Mouse (Mus musculus) hindbrain, embryonic 13.5 days (tissue): ENCODE measurements around the gene Ppp1r9a. TPM values are rescaled to one million over a fixed set of nuclear protein-coding genes. Genes with fewer than 3 reads are reported as not detected.

ENCODE experiments used
- ATAC-seq: fragments of 200-750 bp; cut with Nextera tagmentation; 2 replicates; pipeline ENCODE4 v1.8.0; 2017; ENCODE audit warnings: moderate TSS enrichment; ENCODE audit not compliant: low FRiP score
- H3K27ac ChIP-seq: fragments of 300-500 bp; sonication (generic); 2 replicates; pipeline ENCODE4 v1.5.1; 2015; ENCODE audit warnings: inconsistent platforms, mild to moderate bottlenecking, moderate library complexity
- H3K27me3 ChIP-seq: fragments of 300-500 bp; sonication (generic); 2 replicates; pipeline ENCODE4 v1.6.1; 2015; ENCODE audit warnings: mild to moderate bottlenecking, inconsistent platforms
- H3K36me3 ChIP-seq: fragments of 300-500 bp; sonication (generic); 2 replicates; pipeline ENCODE4 v1.6.1; 2015; ENCODE audit warnings: mild to moderate bottlenecking, inconsistent platforms
- H3K4me1 ChIP-seq: fragments of 300-500 bp; sonication (generic); replicated peaks from 2 replicates; pipeline ENCODE4 v1.6.1; 2015; ENCODE audit warnings: inconsistent platforms
- H3K4me2 ChIP-seq: fragments of 300-500 bp; sonication (generic); 2 replicates; pipeline ENCODE4 v1.6.1; 2015; ENCODE audit warnings: inconsistent platforms, mild to moderate bottlenecking, moderate library complexity
- H3K4me3 ChIP-seq: fragments of 300-500 bp; sonication (generic); 2 replicates; pipeline ENCODE4 v1.5.1; 2015; ENCODE audit warnings: mild to moderate bottlenecking, inconsistent platforms
- H3K9ac ChIP-seq: fragments of 300-500 bp; sonication (generic); 2 replicates; pipeline ENCODE4 v1.6.1; 2015; ENCODE audit warnings: mild to moderate bottlenecking, inconsistent platforms
- H3K9me3 ChIP-seq: fragments of 300-500 bp; sonication (generic); 2 replicates; pipeline ENCODE4 v1.6.1; 2016; ENCODE audit warnings: inconsistent platforms
- WGBS: fragments of 180-500 bp; shearing (Covaris S2); methylation state at CpG from one replicate; pipeline ENCODE4 v1.1.7; 2015; 5-methylcytosine and 5-hydroxymethylcytosine counted together
- polyA plus RNA-seq: library from polyadenylated mRNA; unstranded; fragments of >200 nt; fragmentation: Nextera tagmentation; extraction: Ambion mirVana; gene quantifications from 2 replicates; pipeline ENCODE4 v1.2.1, GENCODE M21; 2015

Ppp1r9a gene
- polyA plus RNA-seq, 1 experiment from 2014 or later = 42.0 TPM

DNA sequence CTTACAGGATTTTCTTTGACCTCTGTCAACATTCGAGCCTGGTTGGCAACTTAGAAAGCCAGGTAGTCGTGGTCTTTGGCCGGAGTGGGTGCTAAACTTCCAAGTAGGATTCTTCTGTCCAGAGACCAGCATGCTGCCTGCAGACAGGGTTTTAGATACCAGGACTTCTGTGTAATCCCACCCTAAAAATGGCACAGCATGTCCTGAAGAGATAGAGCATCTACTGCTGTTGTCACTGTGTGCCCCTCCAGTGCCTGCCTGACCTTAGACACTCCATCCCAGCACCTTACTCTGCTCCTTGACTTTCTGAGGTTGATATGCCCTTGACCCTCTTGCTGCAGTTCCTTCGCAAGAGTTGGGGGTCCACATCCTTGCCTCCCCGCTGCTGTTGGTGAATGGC, 127.2 kb downstream of the Ppp1r9a start:
- Histone ChIP-seq H3K9me3 (no peaks in the 10 kb centered on the region), H3K9ac (no peak overlapping the region), H3K4me3 (no peak overlapping the region), H3K27me3 (no peaks in the 10 kb centered on the region), H3K4me1 (peaks cover 22% of the 10 kb centered on the region), H3K27ac (no peak overlapping the region), H3K4me2 (no peak overlapping the region), H3K36me3 (no peaks in the 10 kb centered on the region)
- 92% methylated on average over 5 of the region's 5 CpGs for WGBS
- ATAC-seq = no peak

DNA sequence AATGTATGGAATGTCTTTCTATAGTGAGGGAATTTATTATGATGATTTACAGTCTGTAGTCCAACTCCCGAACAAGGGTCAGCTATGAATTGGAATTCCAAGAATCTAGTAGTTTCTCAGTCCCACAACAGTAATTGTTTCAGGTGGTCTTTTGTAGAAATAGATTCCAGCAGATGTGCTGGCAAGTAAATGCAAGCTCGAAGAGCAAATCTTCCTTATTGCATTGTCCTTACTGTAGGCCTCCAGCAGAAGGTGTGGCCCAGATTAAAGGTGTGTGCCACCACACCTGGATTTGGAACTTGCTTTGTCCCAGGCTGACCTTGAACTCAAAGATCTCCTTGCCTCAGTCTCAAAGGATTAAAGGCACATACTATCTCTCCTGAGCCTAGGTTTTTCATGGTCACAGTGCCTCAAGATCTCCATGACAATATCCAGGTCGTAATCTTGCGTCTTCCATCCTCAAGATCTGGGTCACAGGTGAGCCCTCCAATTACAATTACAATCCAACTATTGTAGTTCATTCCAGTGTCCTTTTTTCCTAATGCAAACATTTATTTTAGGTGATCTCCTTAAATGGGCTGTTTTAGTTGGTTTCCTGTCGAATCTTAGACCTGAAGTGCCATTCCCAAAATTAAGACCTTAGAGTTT, 130.4 kb downstream of the Ppp1r9a start:
- no peak overlapping the region for H3K27ac ChIP-seq
- no peak overlapping the region for H3K9ac ChIP-seq
- WGBS = 93% methylated on average over 5 of the region's 5 CpGs
- no peak overlapping the region for H3K4me3 ChIP-seq
- no peaks in the 10 kb centered on the region for H3K36me3 ChIP-seq
- H3K4me2 ChIP-seq = no peak overlapping the region
- H3K27me3 ChIP-seq = no peaks in the 10 kb centered on the region
- H3K9me3 ChIP-seq = no peaks in the 10 kb centered on the region
- peaks cover 11% of the 10 kb centered on the region; the same call in 1 of the 2 replicates for H3K4me1 ChIP-seq
- no peak for ATAC-seq

DNA sequence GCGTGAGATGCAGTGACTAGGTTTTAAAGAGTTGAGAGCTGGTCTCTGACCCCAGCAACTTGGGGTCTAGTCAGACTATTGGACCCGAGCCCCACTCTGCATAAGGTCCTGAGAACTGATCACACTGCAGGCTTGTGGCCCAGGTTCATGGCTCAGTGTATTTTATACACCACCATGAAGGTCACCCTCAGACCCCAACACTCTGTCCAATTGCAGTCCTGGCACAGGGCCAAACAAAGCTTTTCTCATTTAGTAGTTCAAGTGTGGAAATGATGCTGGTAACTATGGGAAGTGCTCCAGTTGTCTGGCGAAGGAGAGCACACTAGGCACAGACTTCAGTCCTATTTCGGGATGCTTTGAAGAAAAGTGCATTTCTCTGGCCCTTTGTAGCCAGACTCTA, 134.5 kb downstream of the Ppp1r9a start:
- H3K4me3 ChIP-seq = no peak overlapping the region
- WGBS = 80% methylated on average over 4 of the region's 4 CpGs

DNA sequence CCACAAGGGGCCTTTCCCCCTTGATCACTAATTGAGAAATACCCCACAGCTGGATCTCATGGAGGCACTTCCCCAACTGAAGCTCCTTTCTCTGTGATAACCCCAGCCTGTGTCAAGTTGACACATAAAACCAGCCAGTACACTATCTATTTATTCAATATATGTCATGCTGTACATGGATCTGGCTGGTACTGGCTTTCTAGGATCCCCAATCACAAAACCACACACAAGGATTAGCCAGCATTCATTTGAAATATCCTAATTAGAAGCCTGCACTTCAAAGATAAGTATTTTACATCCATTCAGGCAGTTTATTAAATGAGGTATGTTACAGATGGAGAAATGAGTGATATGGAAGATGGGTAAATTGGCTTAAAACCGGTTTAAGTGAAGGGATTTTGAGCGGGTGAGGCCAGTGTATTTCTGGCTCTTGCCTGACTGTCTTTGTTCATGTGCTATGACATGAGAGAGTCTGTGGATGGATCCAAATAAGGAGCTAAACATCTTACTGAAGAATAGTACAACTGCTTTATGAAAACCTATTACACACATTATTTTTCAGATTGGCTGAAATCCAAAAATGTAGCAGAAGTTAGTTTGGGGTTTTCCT, 135.5 kb downstream of the Ppp1r9a start:
- 0 out of 2 replicates have a peak, but pooled peaks cover 2% of the 10 kb centered on the region for H3K4me1 ChIP-seq
- 87% methylated on average over 2 of the region's 2 CpGs for WGBS
- no peak overlapping the region for H3K4me2 ChIP-seq
- ATAC-seq = no peak
- H3K9me3 ChIP-seq = no peaks in the 10 kb centered on the region
- H3K9ac ChIP-seq = no peak overlapping the region
- H3K4me3 ChIP-seq = no peak overlapping the region
- no peak overlapping the region for H3K27ac ChIP-seq
- no peaks in the 10 kb centered on the region for H3K36me3 ChIP-seq
- no peaks in the 10 kb centered on the region for H3K27me3 ChIP-seq

More for the DNA sequence above, 134.5 kb downstream of the Ppp1r9a start:
- H3K9ac ChIP-seq = no peak overlapping the region
- H3K27me3 ChIP-seq = no peaks in the 10 kb centered on the region
- no peaks in the 10 kb centered on the region for H3K9me3 ChIP-seq
- ATAC-seq = no peak
- no peak overlapping the region for H3K4me2 ChIP-seq
- H3K36me3 ChIP-seq = no peaks in the 10 kb centered on the region
- H3K4me1 ChIP-seq = 0 out of 2 replicates have a peak, but pooled peaks cover 2% of the 10 kb centered on the region
- no peak overlapping the region for H3K27ac ChIP-seq

DNA sequence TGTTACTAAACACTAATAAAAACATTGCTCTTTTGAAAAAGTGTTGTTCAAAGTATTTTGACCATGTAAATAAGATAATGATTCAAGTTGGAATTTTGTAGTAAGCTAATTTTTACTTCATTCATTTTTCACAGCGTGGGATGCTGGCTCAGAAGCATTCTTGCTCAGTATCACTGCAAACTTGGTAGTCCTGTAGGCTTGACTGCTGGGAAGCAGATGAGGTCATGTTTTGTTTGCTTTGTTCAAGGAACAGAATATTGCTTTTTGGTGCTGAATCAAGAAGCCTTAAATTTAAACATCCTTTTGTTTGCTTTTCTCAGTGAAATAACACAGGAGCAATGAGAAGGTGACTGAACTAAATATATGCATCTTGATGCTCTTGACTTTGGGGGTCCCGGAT, 136.6 kb downstream of the Ppp1r9a start:
- Histone ChIP-seq H3K9me3 (no peaks in the 10 kb centered on the region), H3K36me3 (no peaks in the 10 kb centered on the region), H3K4me3 (no peak overlapping the region), H3K4me2 (no peak overlapping the region), H3K27ac (no peak overlapping the region), H3K4me1 (0 out of 2 replicates have a peak, but pooled peaks cover 2% of the 10 kb centered on the region), H3K9ac (no peak overlapping the region), H3K27me3 (no peaks in the 10 kb centered on the region)
- ATAC-seq = no peak
- 72% methylated on average over 2 of the region's 2 CpGs for WGBS

DNA sequence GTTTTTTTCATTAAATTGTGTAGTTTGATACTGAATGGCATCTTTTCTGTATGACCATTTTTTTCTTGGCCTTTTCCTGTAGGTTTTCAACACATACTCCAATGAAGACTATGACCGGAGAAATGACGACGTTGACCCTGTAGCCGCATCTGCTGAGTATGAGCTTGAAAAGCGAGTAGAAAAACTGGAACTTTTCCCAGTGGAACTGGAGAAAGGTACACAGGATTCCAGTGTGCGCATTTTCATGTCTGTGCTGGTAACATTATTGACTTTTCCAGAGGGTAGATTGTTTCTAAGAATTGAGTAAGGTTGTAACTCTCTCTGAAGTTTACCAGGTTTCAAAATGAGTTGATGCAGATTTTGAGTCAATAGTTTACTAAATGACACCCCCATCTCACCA, 143.1 kb downstream of the Ppp1r9a start:
- WGBS = 93% methylated on average over 6 of the region's 6 CpGs
- Histone ChIP-seq H3K4me2 (no peak overlapping the region), H3K4me1 (no peaks in the 10 kb centered on the region), H3K36me3 (peaks cover 8% of the 10 kb centered on the region; the same call in 1 of the 2 replicates), H3K9ac (no peak overlapping the region), H3K9me3 (no peaks in the 10 kb centered on the region), H3K27me3 (no peaks in the 10 kb centered on the region), H3K27ac (no peak overlapping the region), H3K4me3 (no peak overlapping the region)
- no peak for ATAC-seq

DNA sequence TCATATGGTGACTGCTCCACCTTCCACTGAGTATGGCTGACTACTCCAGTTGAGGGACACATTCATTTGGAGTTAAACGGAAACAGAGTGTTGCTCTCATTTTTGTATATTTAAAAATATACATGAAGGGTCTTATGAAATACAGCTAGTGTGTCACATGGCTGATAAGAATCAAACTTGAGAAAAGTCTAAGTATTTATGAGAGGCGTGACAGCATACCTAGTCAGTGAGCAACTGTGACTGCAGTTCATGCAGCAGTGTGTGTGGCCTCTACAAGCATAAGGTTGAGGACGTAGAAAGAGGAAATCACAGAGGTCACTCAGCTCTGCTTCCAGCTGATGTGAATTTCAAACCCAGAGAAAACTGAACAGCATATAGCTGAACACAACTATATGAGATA, 145.3 kb downstream of the Ppp1r9a start:
- H3K9me3 ChIP-seq = no peaks in the 10 kb centered on the region
- H3K4me2 ChIP-seq = no peak overlapping the region
- no peak overlapping the region for H3K4me3 ChIP-seq
- peaks cover 8% of the 10 kb centered on the region; the same call in 1 of the 2 replicates for H3K36me3 ChIP-seq
- H3K27ac ChIP-seq = no peak overlapping the region
- no peak overlapping the region for H3K9ac ChIP-seq
- no peaks in the 10 kb centered on the region for H3K27me3 ChIP-seq
- ATAC-seq = no peak
- H3K4me1 ChIP-seq = no peaks in the 10 kb centered on the region
- 94% methylated on average over 3 of the region's 3 CpGs for WGBS

DNA sequence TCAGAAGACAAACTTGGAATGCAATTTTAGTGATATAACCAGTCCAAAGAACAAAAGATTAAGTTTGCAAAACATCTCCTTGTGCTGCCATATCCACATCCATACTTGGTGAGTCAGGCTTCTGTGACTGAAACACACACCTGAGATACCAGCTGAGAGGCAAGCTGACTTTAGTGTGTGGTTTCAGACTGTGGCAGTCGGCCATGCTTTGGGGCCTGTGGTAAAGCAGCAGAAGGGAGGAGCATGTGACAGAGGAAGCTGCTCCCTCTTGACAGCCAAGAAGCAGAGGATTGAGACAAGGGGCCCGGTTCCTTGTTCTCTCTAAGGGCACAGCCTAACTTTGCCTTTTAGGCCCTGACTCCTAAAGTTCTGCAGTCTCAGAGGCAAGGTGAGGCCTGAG, 149.6 kb downstream of the Ppp1r9a start:
- WGBS = 68% methylated on average over 2 of the region's 2 CpGs
- H3K4me2 ChIP-seq = no peak overlapping the region
- H3K36me3 ChIP-seq = 0 out of 2 replicates have a peak, but pooled peaks cover 2% of the 10 kb centered on the region
- no peak overlapping the region for H3K4me3 ChIP-seq
- no peak overlapping the region for H3K27ac ChIP-seq
- no peak overlapping the region for H3K9ac ChIP-seq
- ATAC-seq = no peak
- H3K9me3 ChIP-seq = no peaks in the 10 kb centered on the region
- H3K4me1 ChIP-seq = no peaks in the 10 kb centered on the region
- H3K27me3 ChIP-seq = no peaks in the 10 kb centered on the region

DNA sequence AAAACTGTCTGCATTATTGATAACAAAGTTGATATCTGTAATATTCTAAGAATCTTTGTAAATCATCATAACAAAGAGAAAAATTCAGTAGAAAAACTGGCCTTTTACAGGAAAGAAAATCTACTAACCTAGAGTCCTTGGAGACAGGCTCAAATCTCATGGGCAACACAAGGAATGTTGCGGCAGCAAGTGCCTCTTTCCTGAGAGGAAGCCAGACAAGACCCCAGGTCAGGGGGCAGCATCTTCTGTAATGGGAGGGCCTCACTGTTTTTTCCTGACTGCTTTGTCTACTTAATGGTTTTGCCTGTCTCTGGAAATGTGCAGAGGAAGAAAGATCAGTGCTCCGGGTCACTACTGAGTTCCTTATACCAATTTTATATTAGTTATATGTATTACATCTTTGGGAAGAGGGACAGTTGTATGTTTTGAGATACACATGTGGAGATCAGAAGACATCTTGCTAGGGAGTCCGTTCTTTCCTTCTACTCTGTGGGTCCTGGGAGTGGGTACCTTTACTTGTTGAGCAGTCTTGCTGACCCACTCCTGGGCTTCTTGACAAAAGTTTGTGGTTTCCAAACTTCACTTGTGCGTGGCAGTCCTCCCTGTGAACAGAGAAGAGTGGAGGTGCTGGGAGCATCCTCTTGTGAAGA, 151.9 kb downstream of the Ppp1r9a start:
- H3K9me3 ChIP-seq = no peaks in the 10 kb centered on the region
- H3K27ac ChIP-seq = no peak overlapping the region
- no peaks in the 10 kb centered on the region for H3K4me1 ChIP-seq
- no peaks in the 10 kb centered on the region for H3K36me3 ChIP-seq
- no peak for ATAC-seq
- no peak overlapping the region for H3K9ac ChIP-seq
- H3K4me3 ChIP-seq = no peak overlapping the region
- WGBS = 85% methylated on average over 4 of the region's 4 CpGs
- H3K4me2 ChIP-seq = no peak overlapping the region
- no peaks in the 10 kb centered on the region for H3K27me3 ChIP-seq

DNA sequence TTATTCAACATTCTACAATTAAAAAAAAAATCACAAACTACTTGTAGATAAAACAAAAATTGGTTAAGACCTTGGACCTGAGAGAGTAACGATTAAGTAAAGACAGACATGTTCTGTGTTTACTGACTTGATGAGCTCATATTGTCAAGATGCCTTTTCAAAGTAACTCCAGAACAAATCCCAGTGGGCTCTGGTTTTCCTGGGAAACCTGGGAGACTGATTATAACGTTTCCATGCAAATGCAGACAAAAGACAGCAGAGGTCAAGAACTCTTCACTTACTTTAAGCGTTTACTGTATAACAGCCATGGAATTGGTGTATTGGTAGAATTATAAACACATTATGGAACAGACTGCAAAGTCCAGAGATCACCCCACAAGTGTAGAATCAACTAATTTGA, 172.0 kb downstream of the Ppp1r9a start:
- H3K4me2 ChIP-seq = no peak overlapping the region
- no peak overlapping the region for H3K9ac ChIP-seq
- peaks cover 7% of the 10 kb centered on the region; the same call in 1 of the 2 replicates for H3K36me3 ChIP-seq
- WGBS = 59% methylated on average over 3 of the region's 3 CpGs
- no peak overlapping the region for H3K4me3 ChIP-seq
- no peak overlapping the region for H3K27ac ChIP-seq
- no peaks in the 10 kb centered on the region for H3K9me3 ChIP-seq
- ATAC-seq = no peak
- no peaks in the 10 kb centered on the region for H3K27me3 ChIP-seq
- no peaks in the 10 kb centered on the region for H3K4me1 ChIP-seq

DNA sequence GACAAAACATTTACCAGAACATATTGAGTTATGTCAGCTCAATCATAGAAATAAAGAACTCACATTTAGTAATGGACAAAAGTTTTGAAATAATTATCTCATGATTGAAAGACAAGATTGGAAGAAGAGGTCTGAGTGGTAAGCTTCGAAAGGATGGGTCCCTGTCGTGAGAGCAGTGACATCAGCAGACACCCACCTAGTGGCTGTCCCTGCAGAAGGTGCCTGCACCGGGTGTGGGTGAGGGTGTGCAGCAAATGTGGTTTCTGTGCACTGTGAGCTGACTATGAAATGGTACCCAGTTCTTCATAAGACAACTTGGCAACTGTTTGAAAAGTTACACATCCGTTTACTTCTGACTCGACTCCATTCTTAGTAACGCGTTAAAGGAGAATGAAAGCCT, 173.0 kb downstream of the Ppp1r9a start:
- no peak overlapping the region for H3K4me3 ChIP-seq
- no peak overlapping the region for H3K9ac ChIP-seq
- WGBS = 93% methylated on average over 7 of the region's 7 CpGs
- no peaks in the 10 kb centered on the region for H3K9me3 ChIP-seq
- H3K4me2 ChIP-seq = no peak overlapping the region
- H3K4me1 ChIP-seq = peaks cover 8% of the 10 kb centered on the region
- no peak for ATAC-seq
- no peak overlapping the region for H3K27ac ChIP-seq
- H3K27me3 ChIP-seq = no peaks in the 10 kb centered on the region
- H3K36me3 ChIP-seq = peaks cover 7% of the 10 kb centered on the region; the same call in 1 of the 2 replicates

DNA sequence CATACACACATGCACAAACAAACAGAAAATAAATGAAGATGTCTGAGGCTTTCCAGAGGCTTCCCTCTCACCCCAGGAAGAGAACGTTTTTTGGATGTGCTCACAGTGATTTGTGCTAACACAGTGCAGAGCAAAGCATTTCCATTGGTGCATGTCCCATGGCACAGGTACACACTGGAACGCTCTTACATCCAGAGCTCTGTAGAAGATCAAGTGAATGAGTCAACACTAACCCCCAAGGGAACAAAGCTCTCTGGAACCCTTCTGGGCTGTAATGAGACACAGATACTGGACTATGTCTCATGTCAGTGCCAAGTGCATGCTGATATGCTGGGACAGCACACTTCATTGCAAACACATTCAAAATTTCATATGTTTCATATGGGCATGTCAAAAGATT, 175.3 kb downstream of the Ppp1r9a start:
- peaks cover 7% of the 10 kb centered on the region; the same call in 1 of the 2 replicates for H3K36me3 ChIP-seq
- H3K27me3 ChIP-seq = no peaks in the 10 kb centered on the region
- WGBS = 87% methylated on average over 2 of the region's 2 CpGs
- H3K4me1 ChIP-seq = peaks cover 15% of the 10 kb centered on the region
- H3K4me3 ChIP-seq = no peak overlapping the region
- H3K27ac ChIP-seq = no peak overlapping the region
- ATAC-seq = no peak
- H3K9me3 ChIP-seq = no peaks in the 10 kb centered on the region
- H3K4me2 ChIP-seq = no peak overlapping the region
- H3K9ac ChIP-seq = no peak overlapping the region
